Mouse (Mus musculus) adrenal gland, postnatal 25 days (tissue): ENCODE results near the gene Ank. TPM values are rescaled to one million over a fixed set of nuclear protein-coding genes. Genes with fewer than 3 reads are reported as not detected.

Experiments used
- DNase-seq: peaks from one replicate; pipeline ENCODE4 v3.0.0; 2021; ENCODE audit warnings: mixed read lengths
- total RNA-seq: library from RNA; stranded (reverse); gene quantifications from 2 replicates; pipeline ENCODE4 v1.2.3, GENCODE M21; 2021

The Ank gene
- total RNA-seq, 1 experiment from 2014 or later = 44.0 TPM

GRCm38 (mm10) chr15:27576886-27577285 is 110.4 kb downstream of the Ank start:
- no peak for DNase-seq

GRCm38 (mm10) chr15:27577915-27578780 is 111.7 kb downstream of the Ank start:
- no peak for DNase-seq

GRCm38 (mm10) chr15:27578918-27579317 is 112.4 kb downstream of the Ank start:
- DNase-seq = no peak

- DNase-seq = no peak
These were observed 113.4 kb downstream of the Ank start for GRCm38 (mm10) chr15:27579853-27580252.

GRCm38 (mm10) chr15:27580771-27581170 is 114.3 kb downstream of the Ank start:
- DNase-seq = no peak

- DNase-seq = no peak
These were observed 115.2 kb downstream of the Ank start for GRCm38 (mm10) chr15:27581640-27582039.

GRCm38 (mm10) chr15:27582428-27582827 is 116.0 kb downstream of the Ank start:
- DNase-seq = no peak

- peak; percentile 68 for DNase-seq
These were observed 116.6 kb downstream of the Ank start for GRCm38 (mm10) chr15:27583042-27583441.

- DNase-seq = no peak
These were observed 117.1 kb downstream of the Ank start for GRCm38 (mm10) chr15:27583620-27584019.

GRCm38 (mm10) chr15:27585466-27586092 is 119.1 kb downstream of the Ank start:
- DNase-seq = no peak

- DNase-seq = no peak
These were observed 119.6 kb downstream of the Ank start for GRCm38 (mm10) chr15:27586093-27586480.

- DNase-seq = no peak
These were observed 121.8 kb downstream of the Ank start for GRCm38 (mm10) chr15:27588087-27588826.

GRCm38 (mm10) chr15:27590812-27591211 is 124.3 kb downstream of the Ank start:
- no peak for DNase-seq

GRCm38 (mm10) chr15:27592620-27593320 is 126.3 kb downstream of the Ank start:
- DNase-seq = peak; percentile 46

GRCm38 (mm10) chr15:27593717-27594116 is 127.2 kb downstream of the Ank start:
- DNase-seq = peak; percentile 27

GRCm38 (mm10) chr15:27594973-27595372 is 128.5 kb downstream of the Ank start:
- DNase-seq = no peak

- peak; percentile 21 for DNase-seq
These were observed 129.1 kb downstream of the Ank start for GRCm38 (mm10) chr15:27595560-27595959.

GRCm38 (mm10) chr15:27596463-27597140 is 130.1 kb downstream of the Ank start:
- DNase-seq = no peak

- DNase-seq = no peak
These were observed 131.0 kb downstream of the Ank start for GRCm38 (mm10) chr15:27597516-27597915.

GRCm38 (mm10) chr15:27598786-27599385 is 132.4 kb downstream of the Ank start:
- DNase-seq = no peak

GRCm38 (mm10) chr15:27600524-27600923 is 134.0 kb downstream of the Ank start:
- DNase-seq = no peak
